Mouse (Mus musculus): ENCODE measurements at regions not wholly inside any gene's neighbourhood (a gene's known extent, or its start where the extent isn't known, plus 50 kb on each side); places are given as distances from the start of the nearest gene placed in this dataset.
A peak's percentile ranks its signal among the peaks of the same experiment; 100 is the strongest.

- no peak overlapping the region for H3K4me3 ChIP-seq (ENCODE audit: low read depth, low read length)
- ATAC-seq (ENCODE audit: insufficient read depth, low read depth) (0 out of 2 replicates have a peak, but pooled peaks have one; percentile 24), DNase-seq (ENCODE audit: low spot score) (no peak)
- 14% methylated on average over 5 of the region's 5 CpGs for WGBS
- H3K9me3 ChIP-seq (replicated peaks; ENCODE audit: control insufficient read depth, low read length), result 0 out of 2 replicates have a peak, but pooled peaks cover 6% of the 10 kb centered on the region
- no peaks in the 10 kb centered on the region for H3K36me3 ChIP-seq (replicated peaks; ENCODE audit: control insufficient read depth, insufficient read depth, low read length)
- no peak overlapping the region for H3K27ac ChIP-seq (ENCODE audit: low read depth)
- H3K4me1 ChIP-seq (ENCODE audit: control insufficient read depth, insufficient read depth), result 0 out of 2 replicates have a peak, but pooled peaks cover 3% of the 10 kb centered on the region
- TF ChIP-seq EP300 (IDR thresholded peaks at IDR 0.05; ENCODE audit: low read depth) (no peak), CTCF (IDR thresholded peaks at IDR 0.05; ENCODE audit: low read depth) (no peak)
- H3K9ac ChIP-seq (replicated peaks; ENCODE audit: low read depth, low read length), result no peak overlapping the region
- no peak overlapping the region for H3K4me2 ChIP-seq (ENCODE audit: low read depth, low read length)
- H3K27me3 ChIP-seq (ENCODE audit: control insufficient read depth, insufficient read depth, low read length), result no peaks in the 10 kb centered on the region
These were observed 142.0 kb downstream of the Zfp619 start for GRCm38 (mm10) chr7:39659597-39659996.

GRCm38 (mm10) chr7:39675124-39675846 is 157.7 kb downstream of the Zfp619 start:
- ATAC-seq (ENCODE audit: insufficient read depth, low read depth) (no peak), DNase-seq (ENCODE audit: low spot score) (no peak)
- Histone ChIP-seq H3K27me3 (ENCODE audit: control insufficient read depth, insufficient read depth, low read length) (no peaks in the 10 kb centered on the region), H3K4me2 (ENCODE audit: low read depth, low read length) (no peak overlapping the region), H3K27ac (ENCODE audit: low read depth) (no peak overlapping the region), H3K36me3 (replicated peaks; ENCODE audit: control insufficient read depth, insufficient read depth, low read length) (no peaks in the 10 kb centered on the region), H3K4me1 (ENCODE audit: control insufficient read depth, insufficient read depth) (no peaks in the 10 kb centered on the region), H3K9me3 (replicated peaks; ENCODE audit: control insufficient read depth, low read length) (no peaks in the 10 kb centered on the region), H3K4me3 (ENCODE audit: low read depth, low read length) (no peak overlapping the region), H3K9ac (replicated peaks; ENCODE audit: low read depth, low read length) (no peak overlapping the region)
- 63% methylated on average over 8 of the region's 8 CpGs for WGBS
- TF ChIP-seq EP300 (IDR thresholded peaks at IDR 0.05; ENCODE audit: low read depth) (no peak), CTCF (IDR thresholded peaks at IDR 0.05; ENCODE audit: low read depth) (no peak)

GRCm38 (mm10) chr7:39675847-39676238 is 158.3 kb downstream of the Zfp619 start:
- no peaks in the 10 kb centered on the region for H3K9me3 ChIP-seq (replicated peaks; ENCODE audit: control insufficient read depth, low read length)
- 62% methylated on average over 1 of the region's 1 CpGs for WGBS
- H3K27me3 ChIP-seq (ENCODE audit: control insufficient read depth, insufficient read depth, low read length), result no peaks in the 10 kb centered on the region
- no peak for DNase-seq (ENCODE audit: low spot score)
- no peak overlapping the region for H3K9ac ChIP-seq (replicated peaks; ENCODE audit: low read depth, low read length)
- H3K4me1 ChIP-seq (ENCODE audit: control insufficient read depth, insufficient read depth), result no peaks in the 10 kb centered on the region
- H3K4me2 ChIP-seq (ENCODE audit: low read depth, low read length), result no peak overlapping the region
- H3K4me3 ChIP-seq (ENCODE audit: low read depth, low read length), result no peak overlapping the region
- no peak overlapping the region for H3K27ac ChIP-seq (ENCODE audit: low read depth)
- no peaks in the 10 kb centered on the region for H3K36me3 ChIP-seq (replicated peaks; ENCODE audit: control insufficient read depth, insufficient read depth, low read length)
- no peak for ATAC-seq (ENCODE audit: insufficient read depth, low read depth)
- TF ChIP-seq CTCF (IDR thresholded peaks at IDR 0.05; ENCODE audit: low read depth), result no peak
- TF ChIP-seq EP300 (IDR thresholded peaks at IDR 0.05; ENCODE audit: low read depth), result no peak

- ATAC-seq (ENCODE audit: insufficient read depth, low read depth), result no peak
- WGBS, result 50% methylated on average over 2 of the region's 2 CpGs
- Histone ChIP-seq H3K4me1 (ENCODE audit: control insufficient read depth, insufficient read depth) (no peaks in the 10 kb centered on the region), H3K9me3 (replicated peaks; ENCODE audit: control insufficient read depth, low read length) (no peaks in the 10 kb centered on the region), H3K9ac (replicated peaks; ENCODE audit: low read depth, low read length) (no peak overlapping the region), H3K4me2 (ENCODE audit: low read depth, low read length) (no peak overlapping the region), H3K27ac (ENCODE audit: low read depth) (no peak overlapping the region), H3K4me3 (ENCODE audit: low read depth, low read length) (no peak overlapping the region), H3K36me3 (replicated peaks; ENCODE audit: control insufficient read depth, insufficient read depth, low read length) (no peaks in the 10 kb centered on the region), H3K27me3 (ENCODE audit: control insufficient read depth, insufficient read depth, low read length) (no peaks in the 10 kb centered on the region)
- TF ChIP-seq EP300 (IDR thresholded peaks at IDR 0.05; ENCODE audit: low read depth) (no peak), CTCF (IDR thresholded peaks at IDR 0.05; ENCODE audit: low read depth) (no peak)
- no peak for DNase-seq (ENCODE audit: low spot score)
These were observed 162.8 kb downstream of the Zfp619 start for GRCm38 (mm10) chr7:39680411-39680810.

- Histone ChIP-seq H3K36me3 (replicated peaks; ENCODE audit: control insufficient read depth, insufficient read depth, low read length) (no peaks in the 10 kb centered on the region), H3K4me1 (ENCODE audit: control insufficient read depth, insufficient read depth) (no peaks in the 10 kb centered on the region), H3K4me3 (ENCODE audit: low read depth, low read length) (no peak overlapping the region), H3K9ac (replicated peaks; ENCODE audit: low read depth, low read length) (no peak overlapping the region), H3K27me3 (ENCODE audit: control insufficient read depth, insufficient read depth, low read length) (no peaks in the 10 kb centered on the region), H3K9me3 (replicated peaks; ENCODE audit: control insufficient read depth, low read length) (no peaks in the 10 kb centered on the region), H3K4me2 (ENCODE audit: low read depth, low read length) (no peak overlapping the region), H3K27ac (ENCODE audit: low read depth) (no peak overlapping the region)
- DNase-seq (ENCODE audit: low spot score) (no peak), ATAC-seq (ENCODE audit: insufficient read depth, low read depth) (no peak)
- TF ChIP-seq CTCF (IDR thresholded peaks at IDR 0.05; ENCODE audit: low read depth) (no peak), EP300 (IDR thresholded peaks at IDR 0.05; ENCODE audit: low read depth) (no peak)
- WGBS, result 59% methylated on average over 2 of the region's 2 CpGs
These were observed 179.0 kb downstream of the Zfp619 start for GRCm38 (mm10) chr7:39696589-39696988.

GRCm38 (mm10) chr7:39701506-39701905 is 183.9 kb downstream of the Zfp619 start:
- H3K4me3 ChIP-seq (ENCODE audit: low read depth, low read length), result no peak overlapping the region
- DNase-seq (ENCODE audit: low spot score) (no peak), ATAC-seq (ENCODE audit: insufficient read depth, low read depth) (no peak)
- 43% methylated on average over 1 of the region's 2 CpGs for WGBS
- H3K9ac ChIP-seq (replicated peaks; ENCODE audit: low read depth, low read length), result no peak overlapping the region
- no peaks in the 10 kb centered on the region for H3K4me1 ChIP-seq (ENCODE audit: control insufficient read depth, insufficient read depth)
- TF ChIP-seq EP300 (IDR thresholded peaks at IDR 0.05; ENCODE audit: low read depth) (no peak), CTCF (IDR thresholded peaks at IDR 0.05; ENCODE audit: low read depth) (no peak)
- H3K27me3 ChIP-seq (ENCODE audit: control insufficient read depth, insufficient read depth, low read length), result no peaks in the 10 kb centered on the region
- no peaks in the 10 kb centered on the region for H3K9me3 ChIP-seq (replicated peaks; ENCODE audit: control insufficient read depth, low read length)
- no peak overlapping the region for H3K27ac ChIP-seq (ENCODE audit: low read depth)
- H3K4me2 ChIP-seq (ENCODE audit: low read depth, low read length), result no peak overlapping the region
- no peaks in the 10 kb centered on the region for H3K36me3 ChIP-seq (replicated peaks; ENCODE audit: control insufficient read depth, insufficient read depth, low read length)

Measured in heart, postnatal 0 days (tissue).